Mouse (Mus musculus): ENCODE results near the gene Cpne8. TPM values are rescaled to one million over a fixed set of nuclear protein-coding genes. Genes with fewer than 3 reads are reported as not detected.

The Cpne8 gene
- 1 to 10 TPM in 1 of 2 experiments, not detected in 1; 2.1 TPM for polyA plus RNA-seq (2017; shearing (Covaris generic))

GRCm38 (mm10) chr15:90678985-90679759 is at the start of gene Cpne8:
TSS of gene Cpne8 (minus strand) at chr15:90679432.
- no peak for ATAC-seq

GRCm38 (mm10) chr15:90717717-90718116 is 38.5 kb upstream of the Cpne8 start:
- ATAC-seq: no peak

DNA sequence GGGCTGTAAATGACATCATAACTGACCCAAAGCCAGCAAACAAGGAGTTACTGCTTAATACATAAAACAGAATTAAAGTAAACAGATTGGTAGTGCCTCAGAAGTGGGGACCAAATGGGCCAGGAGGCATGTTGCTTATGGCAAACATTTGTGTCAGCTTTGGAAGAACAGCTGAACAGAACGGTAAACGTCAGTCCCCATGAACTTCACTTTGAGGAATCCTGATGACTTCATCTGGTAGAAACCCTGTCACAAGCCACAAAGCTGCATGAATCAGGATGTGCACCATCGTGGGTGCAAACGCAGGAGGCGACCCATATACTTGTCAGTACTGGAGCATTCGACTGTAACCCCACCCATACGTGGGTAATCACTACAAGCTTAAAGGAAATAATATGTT is 30.1 kb upstream of the Cpne8 start:
- ATAC-seq: no peak

DNA sequence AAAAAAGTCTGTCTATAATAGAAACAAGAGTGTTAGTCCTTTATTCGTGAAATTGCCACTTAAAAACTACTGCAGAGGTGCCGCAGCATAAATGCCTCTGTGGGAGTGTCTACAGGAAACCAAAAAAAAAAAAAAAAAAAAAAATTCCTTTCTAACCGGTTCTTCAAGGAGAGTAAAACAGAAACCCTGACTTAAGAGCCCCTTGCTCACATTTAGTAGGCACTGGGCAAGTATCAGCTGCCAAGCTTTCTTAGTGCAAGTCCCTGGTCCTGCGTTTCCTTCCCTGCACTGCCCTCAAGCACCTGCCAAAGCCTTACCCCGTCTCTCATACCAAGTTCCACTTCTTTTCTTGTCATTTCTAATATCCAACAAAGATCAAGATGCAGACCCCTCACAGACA is 25.1 kb upstream of the Cpne8 start:
- no peak for ATAC-seq

GRCm38 (mm10) chr15:90703502-90704232 is 24.4 kb upstream of the Cpne8 start:
- ATAC-seq: no peak

GRCm38 (mm10) chr15:90686770-90687169 is 7.5 kb upstream of the Cpne8 start:
- ATAC-seq: no peak

- no peak for ATAC-seq
Observed at GRCm38 (mm10) chr15:90679760-90680579, 738 bp upstream of the Cpne8 start.

- no peak for ATAC-seq
Observed at GRCm38 (mm10) chr15:90678488-90678887, 744 bp downstream of the Cpne8 start.

DNA sequence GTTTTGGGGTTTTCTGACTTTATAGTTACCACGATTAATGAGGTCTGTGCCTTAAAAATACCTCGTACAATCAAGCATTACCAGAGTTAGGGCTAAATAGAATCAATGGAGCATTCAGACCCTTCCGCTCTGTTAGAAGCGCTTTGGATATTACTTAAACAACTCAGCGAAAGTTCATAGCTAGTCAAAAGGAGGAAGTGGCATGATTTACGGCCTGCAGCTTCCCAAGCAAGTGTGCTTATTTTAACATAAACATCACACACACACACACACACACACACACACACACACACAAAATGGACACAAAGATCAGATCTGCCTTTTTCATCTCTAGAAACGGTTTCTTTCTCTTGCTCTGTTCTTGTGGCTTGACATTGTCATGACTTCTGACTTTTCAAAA is 9.7 kb downstream of the Cpne8 start:
- no peak for ATAC-seq

DNA sequence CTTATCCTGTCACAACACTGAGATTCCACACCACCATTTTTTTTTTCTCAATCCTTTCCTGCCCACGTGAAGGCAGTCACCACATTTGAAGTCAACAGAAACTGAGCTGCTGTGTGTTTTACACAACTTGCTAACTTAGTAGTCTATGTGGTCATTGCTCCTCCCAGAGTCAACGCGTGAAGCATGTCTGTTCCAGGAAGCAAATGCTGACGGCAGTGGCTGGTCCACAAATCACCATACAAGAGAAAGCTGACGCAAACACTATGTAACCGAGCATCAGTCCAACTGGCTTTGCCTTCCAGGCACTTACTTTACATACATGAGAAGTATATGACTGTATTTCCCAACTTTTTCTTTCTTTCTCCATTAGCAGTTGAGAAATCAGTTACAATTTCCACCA is 12.3 kb downstream of the Cpne8 start:
- ATAC-seq: no peak

GRCm38 (mm10) chr15:90664615-90665014 is 14.6 kb downstream of the Cpne8 start:
- no peak for ATAC-seq

DNA sequence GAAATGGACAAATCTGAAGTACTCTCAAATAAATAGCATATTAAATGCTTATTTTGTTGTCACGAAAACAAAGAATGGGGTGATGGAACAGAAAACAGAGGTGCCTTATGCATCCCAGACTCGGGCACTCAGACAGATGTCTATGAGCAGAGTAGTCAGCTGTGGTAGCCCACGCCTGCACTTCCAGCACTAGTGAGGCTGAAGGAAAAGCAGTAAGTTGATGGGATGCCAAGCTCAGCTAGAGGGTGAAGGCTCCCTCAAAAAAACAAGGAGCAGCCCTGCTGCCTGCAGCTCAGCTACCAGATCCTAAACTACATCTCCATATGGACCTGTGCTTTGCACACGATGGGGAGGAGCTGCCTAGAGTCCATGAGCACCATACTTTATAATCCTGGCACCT is 15.6 kb downstream of the Cpne8 start:
- no peak for ATAC-seq

DNA sequence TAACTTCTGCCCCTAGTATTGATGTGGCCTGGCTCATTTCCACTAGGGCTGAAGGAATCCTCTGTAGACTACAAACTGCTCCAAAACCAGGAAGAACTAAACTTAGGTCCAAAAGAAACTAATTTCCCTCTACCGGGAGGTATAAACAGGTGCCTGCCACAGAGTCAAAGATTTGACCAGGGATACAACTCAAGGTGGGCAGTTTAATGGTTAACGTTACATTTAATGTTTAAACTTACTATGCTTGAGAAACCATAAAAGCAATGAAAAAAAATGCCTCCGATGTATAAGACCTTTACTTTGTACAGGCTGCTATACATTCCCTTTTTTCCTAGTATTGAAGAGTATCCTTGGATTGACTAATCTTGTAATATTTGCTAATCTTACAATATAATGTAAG is 18.5 kb downstream of the Cpne8 start:
- no peak for ATAC-seq

DNA sequence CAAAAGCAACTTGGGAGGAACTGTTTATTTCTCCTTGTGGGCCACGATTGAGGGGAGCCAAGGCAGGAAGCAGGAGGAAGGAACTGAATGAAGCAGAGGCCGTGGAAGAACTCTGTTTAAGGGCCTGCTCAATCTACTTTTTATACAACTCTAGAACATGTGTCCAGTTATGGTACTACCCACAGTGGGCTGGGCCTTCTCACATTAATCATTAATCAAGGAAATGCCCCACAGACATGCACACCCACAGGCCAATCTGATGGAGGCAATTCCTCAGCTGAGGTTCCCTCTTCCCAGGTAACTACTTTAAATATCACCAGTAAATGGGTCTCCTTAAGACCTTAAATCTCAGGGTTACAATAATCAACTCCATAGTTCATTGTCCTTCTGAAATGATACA is 21.2 kb downstream of the Cpne8 start:
- no peak for ATAC-seq

- ATAC-seq: no peak
Observed at GRCm38 (mm10) chr15:90656521-90656920, 22.7 kb downstream of the Cpne8 start.

- ATAC-seq: no peak
Observed at GRCm38 (mm10) chr15:90647011-90647577, 32.1 kb downstream of the Cpne8 start.

- ATAC-seq: no peak
Observed at GRCm38 (mm10) chr15:90646326-90646725, 32.9 kb downstream of the Cpne8 start.

DNA sequence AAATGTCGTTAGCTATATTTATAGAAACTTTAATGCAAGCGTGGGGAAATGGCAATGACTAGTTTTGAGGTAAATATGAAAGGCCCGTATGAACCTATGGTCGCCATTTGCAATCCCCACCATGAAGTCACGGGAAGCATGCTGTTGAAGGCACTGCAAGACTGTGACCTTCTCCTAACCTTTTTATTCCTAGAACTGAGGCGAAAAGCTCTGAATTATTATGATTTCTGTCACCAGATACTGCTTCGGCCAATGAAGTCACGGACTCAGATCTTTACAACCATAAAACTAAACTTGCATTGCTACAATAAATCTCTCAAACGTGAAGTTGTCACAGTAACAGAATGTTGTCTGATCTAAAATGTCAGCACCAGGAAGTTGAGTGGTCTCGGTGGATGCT is 33.4 kb downstream of the Cpne8 start:
- no peak for ATAC-seq

GRCm38 (mm10) chr15:90624201-90624600 is 55.0 kb downstream of the Cpne8 start:
- no peak for ATAC-seq

DNA sequence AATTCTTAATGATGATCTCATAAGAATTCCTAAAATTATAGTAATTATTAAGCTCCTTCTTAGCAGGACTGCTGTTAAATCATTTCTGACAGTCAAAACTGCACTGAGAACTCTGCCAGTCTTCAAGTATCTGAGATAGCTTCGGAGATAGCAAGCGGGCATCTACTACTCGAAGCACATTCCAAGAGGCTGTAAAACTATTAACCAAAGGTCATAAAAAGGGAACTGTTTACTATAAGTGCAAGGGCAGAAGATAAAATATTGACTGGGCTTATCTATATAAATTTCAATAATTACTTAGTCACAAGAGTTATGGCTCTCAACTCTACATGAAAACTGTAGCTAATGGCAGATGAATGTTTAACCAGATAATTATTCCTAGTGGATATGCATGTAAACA is 57.2 kb downstream of the Cpne8 start:
- no peak for ATAC-seq

DNA sequence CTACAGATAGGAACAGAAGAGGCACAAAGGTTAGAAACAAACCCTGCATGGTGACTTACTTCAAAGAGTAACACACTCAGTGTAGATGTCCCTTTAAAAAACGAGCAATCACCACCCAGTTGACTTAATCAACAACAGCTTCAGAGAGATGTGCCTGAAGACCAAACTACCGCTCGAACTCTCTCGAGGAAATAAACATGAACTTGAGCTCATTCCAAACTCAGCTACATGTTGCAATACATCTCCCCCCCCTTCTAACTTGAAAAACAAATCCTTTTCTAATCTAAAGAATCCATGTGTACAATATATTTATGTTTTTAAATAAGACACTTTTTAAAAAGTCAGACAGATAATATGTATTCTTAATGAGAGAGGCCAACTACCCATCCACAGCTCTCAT is 59.5 kb downstream of the Cpne8 start:
- ATAC-seq: no peak

DNA sequence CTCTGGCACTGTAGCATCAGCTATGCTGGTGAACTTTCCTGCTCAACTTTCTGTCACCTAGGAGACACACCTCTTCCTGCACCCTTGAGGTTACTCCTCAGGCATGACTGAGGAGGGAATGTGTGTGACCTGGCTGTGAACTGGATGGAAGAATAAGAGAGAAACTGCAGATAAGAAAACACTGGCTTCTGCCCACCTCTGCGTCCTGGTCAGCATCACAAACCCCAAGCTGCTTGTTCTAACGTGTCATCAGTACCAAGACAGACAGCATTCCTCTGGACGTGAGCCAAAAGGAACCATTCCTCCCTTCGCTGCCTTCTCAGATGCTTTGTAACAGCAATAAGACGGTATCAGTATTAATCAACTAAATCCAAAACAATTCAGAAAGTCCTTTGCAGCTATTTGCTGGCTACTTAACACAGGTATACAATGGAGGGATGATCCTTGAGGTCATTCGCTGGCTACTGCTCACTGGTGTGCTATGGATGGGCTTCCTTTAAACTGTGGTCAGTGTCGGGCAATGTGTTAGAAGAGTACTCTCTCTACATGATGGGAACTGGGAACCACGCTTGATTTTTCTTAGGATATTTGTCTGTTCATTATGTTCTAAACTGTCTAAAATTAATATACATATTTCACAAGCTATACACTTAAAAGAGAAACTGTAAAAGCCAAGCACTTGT is 63.0 kb downstream of the Cpne8 start:
- no peak for ATAC-seq

Measured in CD4-positive, CD25-positive, alpha-beta regulatory T cell, adult 4 months (primary cell).